Mouse (Mus musculus) E14TG2a.4 (cell line): Measurements from ENCODE around the gene 4931400O07Rik.

Experiments used
- CTCF ChIP-seq: conservative IDR thresholded peaks from 2 replicates; pipeline ENCODE4 v1.5.1; 2014; ENCODE audit warnings: low read length
- NANOG ChIP-seq: IDR thresholded peaks from 2 replicates; pipeline ENCODE4 v1.6.1; 2014; ENCODE audit warnings: borderline replicate concordance, low read length, mixed read lengths

- TF ChIP-seq CTCF (no peak), NANOG (no peak)
These were observed at the start of gene 4931400O07Rik for GRCm38 (mm10) chrX:62467691-62468090.
